Mouse (Mus musculus) myocyte (in vitro differentiated cells): ENCODE results near the gene Rpa1. TPM values are rescaled to one million over a fixed set of nuclear protein-coding genes. Genes with fewer than 3 reads are reported as not detected.

Source experiments
- H3K27me3 ChIP-seq: one replicate; pipeline ENCODE4 v1.6.1; 2011; ENCODE audit not compliant: control insufficient read depth, insufficient read depth, insufficient read length
- H3K36me3 ChIP-seq: one replicate; pipeline ENCODE4 v1.6.1; 2011; ENCODE audit not compliant: control insufficient read depth, insufficient read depth
- H3K4me2 ChIP-seq: one replicate; pipeline ENCODE4 v1.6.1; 2011; ENCODE audit warnings: low read depth, control low read depth
- H3K4me3 ChIP-seq: one replicate; pipeline ENCODE4 v1.5.1; 2011; ENCODE audit warnings: mild to moderate bottlenecking, control low read depth, moderate library complexity
- H3K79me2 ChIP-seq: one replicate; pipeline ENCODE4 v1.6.1; 2011; ENCODE audit not compliant: control insufficient read depth, insufficient read depth
- H3ac ChIP-seq: one replicate; pipeline ENCODE4 v1.6.1; 2011; ENCODE audit not compliant: control insufficient read depth, insufficient read length
- CEBPB ChIP-seq: IDR thresholded peaks from 2 replicates; pipeline ENCODE4 v1.6.1; 2011; ENCODE audit warnings: mild to moderate bottlenecking, moderate library complexity; ENCODE audit not compliant: poor library complexity, insufficient read depth, severe bottlenecking
- E2F4 ChIP-seq: IDR thresholded peaks from one replicate; pipeline ENCODE4 v1.6.1; 2011; ENCODE audit warnings: mild to moderate bottlenecking, control low read depth, moderate library complexity; ENCODE audit not compliant: insufficient read depth
- MAX ChIP-seq: IDR thresholded peaks from one replicate; pipeline ENCODE4 v1.6.1; 2011; ENCODE audit warnings: low read depth, mild to moderate bottlenecking, control low read depth
- MYOD1 ChIP-seq, 3 experiments: IDR thresholded peaks; one replicate each; pipeline ENCODE4 v1.6.1; 2011; ENCODE audit warnings: control low read depth in 2 of 3, low read depth in 2 of 3, mild to moderate bottlenecking in 2 of 3, moderate library complexity in 1 of 3; ENCODE audit not compliant: insufficient read length in 2 of 3, control insufficient read depth in 1 of 3
- MYOG ChIP-seq, 3 experiments: IDR thresholded peaks; one replicate each; pipeline ENCODE4 v1.6.1; 2011; ENCODE audit warnings: control low read depth in 2 of 3, low read depth in 2 of 3, mild to moderate bottlenecking in 2 of 3; ENCODE audit not compliant: insufficient read length in 2 of 3, control insufficient read depth in 1 of 3, insufficient read depth in 1 of 3
- POLR2A ChIP-seq: IDR thresholded peaks from one replicate; pipeline ENCODE4 v1.6.1; 2011; ENCODE audit warnings: low read depth, mild to moderate bottlenecking, control low read depth, moderate library complexity; ENCODE audit not compliant: insufficient read length
- POLR2AphosphoS2 ChIP-seq: IDR thresholded peaks from one replicate; pipeline ENCODE4 v1.6.1; 2011; ENCODE audit warnings: low read depth, control low read depth; ENCODE audit not compliant: insufficient read length
- REST ChIP-seq: IDR thresholded peaks from one replicate; pipeline ENCODE4 v1.6.1; 2011; ENCODE audit warnings: mild to moderate bottlenecking, control low read depth, moderate library complexity; ENCODE audit not compliant: insufficient read depth, insufficient read length
- SRF ChIP-seq: IDR thresholded peaks from one replicate; pipeline ENCODE4 v1.6.1; 2011; ENCODE audit warnings: low read depth; ENCODE audit not compliant: control insufficient read depth, insufficient read length
- TCF12 ChIP-seq: IDR thresholded peaks from one replicate; pipeline ENCODE4 v1.6.1; 2011; ENCODE audit warnings: mild to moderate bottlenecking, control low read depth; ENCODE audit not compliant: poor library complexity, insufficient read depth, severe bottlenecking
- TCF3 ChIP-seq: IDR thresholded peaks from one replicate; pipeline ENCODE4 v1.6.1; 2011; ENCODE audit warnings: low read depth, control low read depth; ENCODE audit not compliant: insufficient read length
- USF1 ChIP-seq: IDR thresholded peaks from one replicate; pipeline ENCODE4 v1.6.1; 2011; ENCODE audit warnings: low read depth, mild to moderate bottlenecking, control low read depth, moderate library complexity
- polyA plus RNA-seq: library from polyadenylated mRNA; unstranded; fragments of >200 nt; fragmentation: generic; extraction: Trizol; gene quantifications from one replicate; pipeline ENCODE4 v1.2.1, GENCODE M21; 2012; ENCODE audit warnings: missing spikeins

The Rpa1 gene
- polyA plus RNA-seq, 1 experiment = 63.4 TPM

DNA sequence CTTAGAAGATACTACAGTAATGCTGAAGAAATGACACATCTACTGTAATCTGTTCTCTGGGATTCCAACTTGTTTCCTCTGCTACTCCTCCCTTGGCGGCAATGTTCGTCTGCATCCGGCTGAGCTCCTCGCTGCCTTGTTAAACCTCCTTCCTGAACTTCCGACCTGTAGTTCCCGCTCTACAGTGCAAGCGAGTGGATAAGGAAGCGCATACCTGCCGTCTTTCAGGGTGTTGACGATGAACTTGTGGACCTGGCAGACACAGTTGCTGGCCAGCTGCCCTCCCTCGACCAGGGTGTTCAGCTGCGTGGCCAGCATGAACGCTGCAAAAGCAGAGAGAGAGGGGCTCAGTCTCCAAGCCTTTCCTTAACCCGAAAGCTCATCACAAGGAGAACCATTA is 8.0 kb downstream of the Rpa1 start:
- Histone ChIP-seq H3K4me3 (no peak overlapping the region), H3K4me2 (no peak overlapping the region), H3K27me3 (no peaks in the 10 kb centered on the region), H3K79me2 (peaks cover 28% of the 10 kb centered on the region), H3ac (no peak overlapping the region), H3K36me3 (peaks cover 16% of the 10 kb centered on the region)
- TF ChIP-seq USF1 (no peak), E2F4 (no peak), POLR2AphosphoS2 (no peak), SRF (no peak), TCF12 (no peak), MYOD1 (IDR thresholded peaks at IDR 0.05; ENCODE audit: control insufficient read depth in 1 of 3, insufficient read length in 2 of 3, low read depth in 2 of 3) (no peak), MAX (no peak), CEBPB (no peak)

DNA sequence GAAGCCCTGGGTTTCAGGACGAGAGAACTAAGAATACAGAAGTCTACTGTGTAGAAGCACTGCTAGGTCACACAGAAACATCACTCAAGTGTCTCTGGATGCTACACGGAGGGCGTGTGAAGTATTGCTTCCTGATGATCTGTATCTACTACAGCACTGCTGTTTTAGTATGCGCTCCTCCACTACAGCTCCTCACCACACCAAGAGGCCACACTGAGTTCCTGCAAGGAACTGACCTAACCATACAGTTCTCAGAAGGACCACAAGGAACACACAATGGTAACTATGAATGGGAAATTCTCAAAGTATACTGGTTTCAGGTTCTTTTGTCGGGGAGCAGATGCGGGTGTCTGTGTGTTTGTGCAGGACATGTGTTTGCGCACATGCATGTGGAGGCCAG is 10.9 kb downstream of the Rpa1 start:
- Histone ChIP-seq H3K27me3 (no peaks in the 10 kb centered on the region), H3ac (no peak overlapping the region), H3K4me3 (no peak overlapping the region), H3K4me2 (no peak overlapping the region), H3K36me3 (peaks cover 21% of the 10 kb centered on the region), H3K79me2 (peaks cover 5% of the 10 kb centered on the region)
- TF ChIP-seq REST = no peak
- TF ChIP-seq MYOD1 (IDR thresholded peaks at IDR 0.05; ENCODE audit: control insufficient read depth in 1 of 3, insufficient read length in 2 of 3, low read depth in 2 of 3) = no peak
- no peak for TF ChIP-seq POLR2AphosphoS2
- TF ChIP-seq TCF3 = no peak
- no peak for TF ChIP-seq CEBPB

- H3K79me2 ChIP-seq = peaks cover 4% of the 10 kb centered on the region
- no peak overlapping the region for H3K4me2 ChIP-seq
- TF ChIP-seq CEBPB (no peak), USF1 (no peak), MYOD1 (IDR thresholded peaks at IDR 0.05; ENCODE audit: control insufficient read depth in 1 of 3, insufficient read length in 2 of 3, low read depth in 2 of 3) (no peak), POLR2A (no peak), TCF12 (no peak), TCF3 (no peak), POLR2AphosphoS2 (no peak), REST (no peak), E2F4 (no peak), MYOG (IDR thresholded peaks at IDR 0.05; ENCODE audit: control insufficient read depth in 1 of 3, insufficient read depth in 1 of 3, insufficient read length in 2 of 3, low read depth in 2 of 3) (no peak), SRF (no peak), MAX (no peak)
- no peak overlapping the region for H3K4me3 ChIP-seq
- H3K36me3 ChIP-seq = peaks cover 21% of the 10 kb centered on the region
- no peak overlapping the region for H3ac ChIP-seq
- H3K27me3 ChIP-seq = no peaks in the 10 kb centered on the region
These were observed 11.4 kb downstream of the Rpa1 start for GRCm38 (mm10) chr11:75336676-75337075.

DNA sequence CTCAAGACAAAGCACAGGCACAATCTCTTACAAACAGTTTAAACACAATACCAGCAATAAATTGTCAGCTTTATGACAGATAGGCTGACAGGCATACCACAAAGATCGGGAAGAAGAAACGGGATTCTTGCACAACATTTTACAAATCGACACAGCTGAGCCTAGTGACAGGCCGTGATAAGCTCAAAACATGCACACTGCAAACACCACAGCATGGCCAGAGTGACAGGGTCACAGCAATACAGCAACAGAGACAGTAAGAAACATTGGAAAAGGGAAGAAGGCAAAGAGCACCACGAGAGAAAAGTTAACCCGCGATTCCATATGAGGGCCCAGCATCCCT is 22.2 kb downstream of the Rpa1 start:
- H3ac ChIP-seq = no peak overlapping the region
- no peak for TF ChIP-seq REST
- TF ChIP-seq TCF3 = no peak
- no peak for TF ChIP-seq TCF12
- TF ChIP-seq POLR2A = no peak
- no peak for TF ChIP-seq MAX
- peak; percentile 70 for TF ChIP-seq CEBPB
- no peak overlapping the region for H3K4me2 ChIP-seq
- no peak overlapping the region for H3K4me3 ChIP-seq
- H3K79me2 ChIP-seq = peaks cover 33% of the 10 kb centered on the region
- H3K36me3 ChIP-seq = peaks cover 9% of the 10 kb centered on the region
- H3K27me3 ChIP-seq = no peaks in the 10 kb centered on the region

DNA sequence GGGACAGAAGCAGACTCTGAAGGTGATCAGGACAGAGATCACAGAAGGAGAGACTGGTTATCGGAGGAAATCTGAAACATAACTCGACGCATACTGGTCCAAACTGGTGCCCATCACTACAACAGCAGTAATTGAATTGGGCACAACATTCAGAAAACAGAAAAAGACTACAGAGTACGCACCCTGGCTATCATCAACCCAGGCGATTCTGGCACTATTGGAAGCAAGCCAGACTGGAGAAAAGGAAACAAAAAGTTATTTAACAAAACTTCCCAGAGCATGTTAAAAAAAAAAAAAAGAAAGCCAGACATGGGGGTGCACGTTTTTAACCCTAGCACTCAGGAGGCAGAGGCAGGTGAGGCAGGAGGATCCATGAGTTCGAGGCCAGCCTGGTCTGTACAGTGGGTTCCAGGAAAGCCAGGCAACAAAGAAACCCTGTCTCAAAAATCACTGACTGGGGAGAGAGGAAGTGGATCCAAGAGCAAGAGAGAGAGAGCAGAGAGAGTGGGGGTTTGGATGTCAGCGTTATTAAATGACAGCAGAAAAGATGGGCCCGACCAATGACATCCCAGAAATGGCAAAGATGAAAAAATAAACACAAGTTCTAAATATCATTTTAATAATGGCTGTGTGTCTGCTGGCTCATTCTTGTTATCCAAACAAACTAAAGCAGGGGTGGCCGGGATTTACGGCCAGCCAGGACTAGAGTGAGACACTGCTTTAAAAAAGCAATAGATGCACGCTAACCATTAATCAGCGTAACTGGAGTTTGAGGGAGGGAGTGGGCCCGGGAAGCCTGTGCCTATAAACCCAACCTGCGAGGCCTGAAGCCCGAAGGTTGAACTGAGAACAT is 22.8 kb downstream of the Rpa1 start:
- Histone ChIP-seq H3K4me2 (no peak overlapping the region), H3K4me3 (no peak overlapping the region), H3K27me3 (no peaks in the 10 kb centered on the region), H3K36me3 (peaks cover 7% of the 10 kb centered on the region), H3K79me2 (peaks cover 35% of the 10 kb centered on the region), H3ac (no peak overlapping the region)
- TF ChIP-seq TCF3 (no peak), TCF12 (no peak)
